Mouse (Mus musculus): ENCODE data around the gene Ganab.

DNA sequence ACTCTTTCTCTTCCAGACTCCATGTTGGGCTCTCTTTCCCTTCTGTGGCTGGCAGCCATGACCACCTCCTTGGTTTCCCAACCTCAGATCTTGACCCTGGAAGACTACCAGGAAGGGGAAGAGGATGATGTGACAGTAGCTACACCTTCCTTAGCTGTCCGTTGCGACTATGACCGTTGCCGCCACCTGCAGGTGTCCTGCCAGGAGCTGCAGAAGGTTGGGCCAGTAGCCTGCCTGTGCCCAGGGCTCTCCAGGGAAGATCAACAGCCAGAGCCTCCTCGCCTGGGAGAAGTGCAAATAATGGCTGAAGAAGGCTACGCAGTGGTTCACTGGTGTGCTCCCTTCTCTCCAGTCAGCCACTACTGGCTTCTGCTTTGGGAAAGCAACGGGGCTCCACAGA, 46.2 kb upstream of the Ganab start:
- TF ChIP-seq GATA1 (IDR thresholded peaks at IDR 0.05; ENCODE audit: low read length) (no peak), TAL1 (IDR thresholded peaks at IDR 0.05; ENCODE audit: low read length) (no peak)

Data from erythroblast, embryonic 14.5 days (primary cell).